Mouse (Mus musculus) heart, embryonic 12.5 days (tissue): ENCODE results near the gene Gm11627. TPM values are rescaled to one million over a fixed set of nuclear protein-coding genes. Genes with fewer than 3 reads are reported as not detected.
"Not testable (repeated sequence)": the region's sequence is repeated elsewhere in the genome, so short reads cannot be mapped to it uniquely, and the experiment has no call there.

ENCODE experiments used
- ATAC-seq: fragments of 200-750 bp; cut with Nextera tagmentation; 2 replicates; pipeline ENCODE4 v1.8.0; 2017; ENCODE audit warnings: moderate TSS enrichment, moderate library complexity; ENCODE audit not compliant: insufficient number of reproducible peaks, low FRiP score
- H3K27ac ChIP-seq: fragments of 300-500 bp; sonication (generic); 2 replicates; pipeline ENCODE4 v1.5.1; 2016; ENCODE audit warnings: mild to moderate bottlenecking, moderate library complexity; ENCODE audit not compliant: poor library complexity, severe bottlenecking
- H3K27me3 ChIP-seq: fragments of 300-500 bp; sonication (generic); replicated peaks from 2 replicates; pipeline ENCODE4 v1.6.1; 2016; ENCODE audit warnings: mild to moderate bottlenecking, moderate library complexity
- H3K36me3 ChIP-seq: fragments of 300-500 bp; sonication (generic); 2 replicates; pipeline ENCODE4 v1.6.1; 2016; ENCODE audit warnings: mild to moderate bottlenecking, moderate library complexity
- H3K4me1 ChIP-seq: fragments of 300-500 bp; sonication (generic); replicated peaks from 2 replicates; pipeline ENCODE4 v1.6.1; 2016; ENCODE audit warnings: mild to moderate bottlenecking
- H3K4me2 ChIP-seq: fragments of 300-500 bp; sonication (generic); 2 replicates; pipeline ENCODE4 v1.6.1; 2016; ENCODE audit warnings: mild to moderate bottlenecking, moderate library complexity
- H3K4me3 ChIP-seq: fragments of 300-500 bp; sonication (generic); 2 replicates; pipeline ENCODE4 v1.5.1; 2016; ENCODE audit warnings: mild to moderate bottlenecking
- H3K9ac ChIP-seq: fragments of 300-500 bp; sonication (generic); 2 replicates; pipeline ENCODE4 v1.6.1; 2016; ENCODE audit warnings: mild to moderate bottlenecking, moderate library complexity
- H3K9me3 ChIP-seq: fragments of 300-500 bp; sonication (generic); replicated peaks from 2 replicates; pipeline ENCODE4 v1.6.1; 2016; ENCODE audit warnings: mild to moderate bottlenecking, moderate library complexity
- WGBS: fragments of 180-500 bp; shearing (Covaris S2); methylation state at CpG from one replicate; pipeline ENCODE4 v1.1.7; 2016; 5-methylcytosine and 5-hydroxymethylcytosine counted together
- polyA plus RNA-seq: library from polyadenylated mRNA; unstranded; fragments of >200 nt; fragmentation: Nextera tagmentation; extraction: Ambion mirVana; gene quantifications from 2 replicates; pipeline ENCODE4 v1.2.1, GENCODE M21; 2016

Gene Gm11627
- polyA plus RNA-seq, 1 experiment from 2014 or later: 10.9 TPM

GRCm38 (mm10) chr11:102608691-102609090 is 29.4 kb upstream of the Gm11627 start:
- Histone ChIP-seq H3K9ac (peak overlapping the region; percentile 96), H3K4me2 (peak overlapping the region; percentile 77), H3K27me3 (no peaks in the 10 kb centered on the region), H3K36me3 (0 out of 2 replicates have a peak, but pooled peaks cover 4% of the 10 kb centered on the region), H3K4me1 (peaks cover 41% of the 10 kb centered on the region), H3K4me3 (peak overlapping the region; percentile 90), H3K27ac (peak overlapping the region; percentile 89), H3K9me3 (no peaks in the 10 kb centered on the region)
- ATAC-seq: no peak
- WGBS: 25% methylated on average over 4 of the region's 4 CpGs

- Histone ChIP-seq H3K27me3 (no peaks in the 10 kb centered on the region), H3K4me1 (peaks cover 43% of the 10 kb centered on the region), H3K9me3 (no peaks in the 10 kb centered on the region), H3K27ac (peak overlapping the region; percentile 89), H3K4me3 (peak overlapping the region; percentile 90), H3K9ac (peak overlapping the region; percentile 96), H3K36me3 (0 out of 2 replicates have a peak, but pooled peaks cover 4% of the 10 kb centered on the region), H3K4me2 (peak overlapping the region; percentile 77)
- no peak for ATAC-seq
- WGBS: 24% methylated on average over 10 of the region's 10 CpGs
These were observed 28.7 kb upstream of the Gm11627 start for GRCm38 (mm10) chr11:102607686-102608548.

- not testable (repeated sequence) for H3K36me3 ChIP-seq, ATAC-seq, H3K27me3 ChIP-seq, H3K9me3 ChIP-seq
- Histone ChIP-seq H3K9ac (peak overlapping the region; percentile 96), H3K4me1 (peaks cover 49% of the 10 kb centered on the region), H3K4me3 (peak overlapping the region; percentile 90), H3K4me2 (peak overlapping the region; percentile 77), H3K27ac (peak overlapping the region; percentile 89)
- WGBS: 4% methylated on average over 12 of the region's 12 CpGs
These were observed 27.9 kb upstream of the Gm11627 start for GRCm38 (mm10) chr11:102607201-102607600.

DNA sequence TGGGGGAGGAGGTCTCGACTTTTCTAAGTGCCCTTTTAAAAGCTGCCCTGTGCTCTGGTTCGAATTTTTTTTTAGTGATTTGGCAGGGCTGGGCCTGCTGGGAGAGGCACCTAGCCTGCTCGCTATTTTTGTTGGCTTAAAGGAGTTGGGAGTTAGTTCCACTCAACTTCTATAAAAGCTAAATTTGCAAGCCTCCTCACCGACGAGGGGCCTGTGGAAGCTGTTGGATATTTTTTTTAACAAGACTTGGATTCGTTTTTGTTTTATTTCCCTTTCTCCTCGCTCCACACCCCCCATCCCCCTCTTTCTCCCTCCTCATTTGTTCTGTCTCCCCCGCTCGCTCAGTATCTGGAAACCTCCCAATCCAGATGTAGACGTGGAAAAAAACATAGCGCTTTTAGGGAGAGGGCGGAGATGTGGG is 27.5 kb upstream of the Gm11627 start:
- peak overlapping the region; percentile 96 for H3K9ac ChIP-seq
- peak overlapping the region; percentile 77 for H3K4me2 ChIP-seq
- peak overlapping the region; percentile 90 for H3K4me3 ChIP-seq
- no peaks in the 10 kb centered on the region for H3K9me3 ChIP-seq
- 1% methylated on average over 12 of the region's 12 CpGs for WGBS
- no peak for ATAC-seq
- H3K27me3 ChIP-seq: no peaks in the 10 kb centered on the region
- H3K27ac ChIP-seq: peak overlapping the region; percentile 89
- 0 out of 2 replicates have a peak, but pooled peaks cover 4% of the 10 kb centered on the region for H3K36me3 ChIP-seq
- H3K4me1 ChIP-seq: peaks cover 47% of the 10 kb centered on the region

DNA sequence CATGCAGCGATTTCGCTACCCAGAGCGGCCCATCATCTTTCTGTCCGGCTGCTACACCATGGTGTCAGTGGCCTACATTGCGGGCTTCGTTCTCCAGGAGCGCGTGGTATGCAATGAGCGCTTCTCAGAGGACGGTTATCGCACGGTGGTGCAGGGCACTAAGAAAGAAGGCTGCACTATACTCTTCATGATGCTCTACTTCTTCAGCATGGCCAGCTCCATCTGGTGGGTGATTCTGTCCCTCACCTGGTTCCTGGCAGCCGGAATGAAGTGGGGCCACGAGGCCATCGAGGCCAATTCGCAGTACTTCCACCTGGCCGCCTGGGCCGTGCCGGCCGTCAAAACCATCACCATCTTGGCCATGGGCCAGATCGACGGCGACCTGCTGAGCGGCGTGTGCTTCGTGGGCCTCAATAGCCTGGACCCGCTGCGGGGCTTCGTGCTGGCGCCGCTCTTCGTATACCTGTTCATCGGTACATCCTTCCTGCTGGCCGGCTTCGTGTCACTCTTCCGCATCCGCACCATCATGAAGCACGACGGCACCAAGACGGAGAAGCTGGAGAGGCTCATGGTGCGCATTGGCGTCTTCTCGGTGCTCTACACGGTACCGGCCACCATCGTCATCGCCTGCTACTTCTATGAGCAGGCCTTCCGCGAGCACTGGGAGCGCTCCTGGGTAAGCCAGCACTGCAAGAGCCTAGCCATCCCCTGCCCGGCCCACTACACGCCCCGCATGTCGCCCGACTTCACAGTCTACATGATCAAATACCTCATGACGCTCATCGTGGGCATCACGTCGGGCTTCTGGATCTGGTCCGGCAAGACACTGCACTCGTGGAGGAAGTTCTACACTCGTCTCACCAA is 26.5 kb upstream of the Gm11627 start:
- no peaks in the 10 kb centered on the region for H3K27me3 ChIP-seq
- peak overlapping the region; percentile 97 for H3K27ac ChIP-seq
- H3K9ac ChIP-seq: peak overlapping the region; percentile 96
- peaks cover 37% of the 10 kb centered on the region for H3K4me1 ChIP-seq
- 0 out of 2 replicates have a peak, but pooled peaks cover 4% of the 10 kb centered on the region for H3K36me3 ChIP-seq
- under 1% methylated on average over 62 of the region's 62 CpGs for WGBS
- ATAC-seq: no peak
- peak overlapping the region; percentile 77 for H3K4me2 ChIP-seq
- H3K4me3 ChIP-seq: peak overlapping the region; percentile 90
- no peaks in the 10 kb centered on the region for H3K9me3 ChIP-seq

DNA sequence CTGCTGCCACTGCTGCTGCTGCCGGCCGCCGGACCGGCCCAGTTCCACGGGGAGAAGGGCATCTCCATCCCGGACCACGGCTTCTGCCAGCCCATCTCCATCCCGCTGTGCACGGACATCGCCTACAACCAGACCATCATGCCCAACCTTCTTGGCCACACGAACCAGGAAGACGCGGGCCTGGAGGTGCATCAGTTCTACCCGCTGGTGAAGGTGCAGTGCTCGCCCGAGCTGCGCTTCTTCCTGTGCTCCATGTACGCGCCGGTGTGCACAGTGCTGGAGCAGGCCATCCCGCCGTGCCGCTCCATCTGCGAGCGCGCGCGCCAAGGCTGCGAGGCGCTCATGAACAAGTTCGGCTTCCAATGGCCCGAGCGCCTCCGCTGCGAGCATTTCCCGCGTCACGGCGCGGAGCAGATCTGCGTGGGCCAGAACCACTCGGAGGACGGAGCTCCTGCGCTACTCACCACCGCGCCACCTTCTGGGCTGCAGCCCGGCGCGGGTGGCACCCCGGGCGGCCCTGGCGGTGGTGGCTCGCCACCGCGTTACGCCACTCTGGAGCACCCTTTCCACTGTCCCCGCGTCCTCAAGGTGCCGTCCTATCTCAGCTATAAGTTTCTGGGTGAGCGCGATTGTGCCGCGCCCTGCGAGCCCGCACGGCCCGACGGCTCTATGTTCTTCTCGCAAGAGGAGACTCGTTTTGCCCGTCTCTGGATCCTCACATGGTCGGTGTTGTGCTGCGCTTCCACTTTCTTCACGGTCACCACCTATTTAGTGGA is 25.7 kb upstream of the Gm11627 start:
- peak; percentile 36 for ATAC-seq
- Histone ChIP-seq H3K4me2 (peak overlapping the region; percentile 77), H3K27ac (peak overlapping the region; percentile 97), H3K36me3 (0 out of 2 replicates have a peak, but pooled peaks cover 4% of the 10 kb centered on the region), H3K9me3 (no peaks in the 10 kb centered on the region), H3K4me3 (peak overlapping the region; percentile 90), H3K9ac (peak overlapping the region; percentile 96), H3K4me1 (peaks cover 29% of the 10 kb centered on the region), H3K27me3 (no peaks in the 10 kb centered on the region)
- WGBS: under 1% methylated on average over 71 of the region's 74 CpGs

DNA sequence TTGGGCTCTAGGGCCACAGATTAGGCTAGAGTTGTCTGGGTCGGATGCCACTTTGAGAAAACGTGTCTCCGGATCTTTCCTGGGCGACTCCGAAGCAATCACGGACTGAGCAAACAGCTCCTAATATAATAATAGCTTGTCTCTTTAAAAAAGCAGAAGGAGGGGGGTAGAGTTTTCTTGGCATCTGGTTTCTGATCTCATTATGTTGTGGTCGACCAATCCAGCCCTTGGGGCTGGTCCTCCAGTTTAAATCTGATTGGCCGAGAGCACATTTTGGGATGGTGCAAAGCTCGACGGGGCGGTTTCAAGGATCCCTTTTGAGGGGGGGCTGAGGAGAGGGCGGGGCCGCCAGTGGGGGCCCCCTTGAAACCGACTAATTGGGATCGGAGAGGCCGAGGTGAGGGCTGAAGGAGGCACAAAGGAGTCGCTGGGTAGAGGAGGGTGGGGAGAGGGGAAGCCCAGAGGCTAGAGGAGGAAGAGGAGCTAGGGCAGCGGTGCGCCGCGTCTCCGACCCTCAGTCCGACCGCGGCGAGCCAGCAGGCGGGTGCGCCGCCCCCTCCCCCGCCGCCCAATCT is 24.8 kb upstream of the Gm11627 start, which contains the start of gene Fzd2:
TSS of gene Fzd2 (plus strand) at position 387 of the 575 bp plus-strand sequence.
- Histone ChIP-seq H3K27ac (peak within 1 kb of the TSS; percentile 97), H3K9me3 (no peaks in the 10 kb centered on the region), H3K27me3 (no peaks in the 10 kb centered on the region), H3K9ac (peak within 1 kb of the TSS; percentile 96), H3K4me3 (peak within 1 kb of the TSS; percentile 90), H3K4me1 (peaks cover 20% of the 10 kb centered on the region), H3K4me2 (peak within 1 kb of the TSS; percentile 77), H3K36me3 (0 out of 2 replicates have a peak, but pooled peaks cover 4% of the 10 kb centered on the region)
- peak; percentile 90 for ATAC-seq
- under 1% methylated on average over 29 of the region's 31 CpGs for WGBS

DNA sequence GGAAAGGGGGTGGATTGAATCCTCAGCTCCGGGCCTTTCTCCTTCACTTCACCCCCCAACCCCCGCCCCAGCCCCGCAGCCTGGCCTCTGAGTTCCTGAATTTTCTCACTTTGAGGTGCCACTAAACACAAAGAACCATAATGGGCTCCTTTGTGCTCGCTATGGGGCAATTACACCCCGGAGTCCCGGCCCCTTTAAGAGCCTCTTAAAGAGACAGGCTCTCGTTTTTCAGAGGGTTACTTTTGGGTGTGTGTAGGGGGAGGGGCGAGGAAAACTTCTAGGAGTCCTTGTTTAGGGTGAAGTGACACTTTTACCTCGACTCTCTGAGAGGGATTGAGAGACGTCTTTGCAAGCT is 24.2 kb upstream of the Gm11627 start:
- Histone ChIP-seq H3K4me3 (peak overlapping the region; percentile 90), H3K9ac (peak overlapping the region; percentile 79), H3K4me2 (peak overlapping the region; percentile 77), H3K4me1 (peaks cover 14% of the 10 kb centered on the region), H3K9me3 (no peaks in the 10 kb centered on the region), H3K36me3 (0 out of 2 replicates have a peak, but pooled peaks cover 4% of the 10 kb centered on the region), H3K27me3 (no peaks in the 10 kb centered on the region), H3K27ac (peak overlapping the region; percentile 88)
- under 1% methylated on average over 10 of the region's 10 CpGs for WGBS
- ATAC-seq: 0 out of 2 replicates have a peak, but pooled peaks have one; percentile 56

DNA sequence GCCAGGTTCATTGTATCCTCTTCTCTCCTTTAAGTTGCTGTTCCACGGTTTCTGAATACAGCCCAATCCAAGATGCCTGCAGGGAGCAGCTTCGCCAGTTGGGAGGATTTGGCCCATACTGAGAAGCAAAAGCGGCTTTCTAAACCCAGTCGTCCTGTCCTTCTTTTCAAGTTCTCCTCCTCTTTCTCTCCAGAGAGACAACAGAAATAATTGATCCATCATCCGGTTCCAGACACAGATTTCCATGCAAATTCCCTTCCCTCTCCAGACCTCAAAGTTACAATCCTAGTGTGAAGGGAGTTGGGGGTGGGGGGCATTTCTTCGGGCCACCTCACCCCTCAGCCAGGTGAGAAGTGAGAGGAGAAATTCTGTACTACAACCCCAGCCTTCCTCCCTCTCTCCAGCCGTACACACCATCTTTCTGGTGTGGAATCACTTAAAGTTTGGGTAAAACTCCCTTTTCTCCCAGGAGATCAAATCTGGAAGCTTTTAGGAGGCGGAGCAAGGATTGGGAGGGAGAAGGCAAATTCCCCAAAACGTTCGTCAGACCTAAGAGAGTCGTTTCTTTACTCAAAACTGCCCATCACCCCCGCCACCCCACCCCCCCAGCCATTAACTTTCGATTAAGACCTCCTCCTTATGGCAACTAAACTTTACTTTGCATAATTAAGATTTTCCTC is 23.7 kb upstream of the Gm11627 start:
- no peaks in the 10 kb centered on the region for H3K27me3 ChIP-seq
- peak overlapping the region; percentile 77 for H3K4me2 ChIP-seq
- peak overlapping the region; percentile 88 for H3K27ac ChIP-seq
- peak overlapping the region; percentile 90 for H3K4me3 ChIP-seq
- 0 out of 2 replicates have a peak, but pooled peaks cover 4% of the 10 kb centered on the region for H3K36me3 ChIP-seq
- no peaks in the 10 kb centered on the region for H3K9me3 ChIP-seq
- peak overlapping the region; percentile 79 for H3K9ac ChIP-seq
- H3K4me1 ChIP-seq: peaks cover 9% of the 10 kb centered on the region
- ATAC-seq: no peak
- WGBS: 5% methylated on average over 13 of the region's 13 CpGs
